Mouse (Mus musculus): ENCODE measurements at regions not wholly inside any gene's neighbourhood (a gene's known extent, or its start where the extent isn't known, plus 50 kb on each side); places are given as distances from the start of the nearest gene placed in this dataset.
A peak's percentile ranks its signal among the peaks of the same experiment; 100 is the strongest.

GRCm38 (mm10) chr14:68246966-68247365 lies 1047.1 kb downstream of the Synb start:
- no peak for DNase-seq (ENCODE audit: low spot score in 2 of 2)

GRCm38 (mm10) chr14:68240146-68240545 lies 1054.0 kb downstream of the Synb start:
- no peak for DNase-seq (ENCODE audit: low spot score in 2 of 2)

- DNase-seq (ENCODE audit: low spot score in 2 of 2): no peak
Observed at GRCm38 (mm10) chr14:68224152-68224551, 1069.9 kb downstream of the Synb start.

- no peak for DNase-seq (ENCODE audit: low spot score in 2 of 2)
Observed at GRCm38 (mm10) chr14:68219025-68219595, 1075.0 kb downstream of the Synb start.

- DNase-seq (ENCODE audit: low spot score in 2 of 2): no peak
Observed at GRCm38 (mm10) chr14:68218471-68218870, 1075.6 kb downstream of the Synb start.

GRCm38 (mm10) chr14:68217986-68218385 lies 1076.1 kb downstream of the Synb start:
- no peak for DNase-seq (ENCODE audit: low spot score in 2 of 2)

- no peak for DNase-seq (ENCODE audit: low spot score in 2 of 2)
Observed at GRCm38 (mm10) chr14:68213879-68214278, 1080.2 kb downstream of the Synb start.

- no peak for DNase-seq (ENCODE audit: low spot score in 2 of 2)
Observed at GRCm38 (mm10) chr14:68198802-68199201, 1095.3 kb downstream of the Synb start.

- DNase-seq (ENCODE audit: low spot score in 2 of 2): peak in 1 of 2 experiments; percentile 9
Observed at GRCm38 (mm10) chr14:68197470-68197800, 1096.7 kb downstream of the Synb start.

- DNase-seq (ENCODE audit: low spot score in 2 of 2): no peak
Observed at GRCm38 (mm10) chr14:68196762-68197469, 1097.2 kb downstream of the Synb start.

GRCm38 (mm10) chr14:68196201-68196600 lies 1097.9 kb downstream of the Synb start:
- DNase-seq (ENCODE audit: low spot score in 2 of 2): no peak

GRCm38 (mm10) chr14:68189876-68190275 lies 1104.2 kb downstream of the Synb start:
- DNase-seq (ENCODE audit: low spot score in 2 of 2): no peak

- no peak for DNase-seq (ENCODE audit: low spot score in 2 of 2)
Observed at GRCm38 (mm10) chr14:68188325-68188724, 1105.8 kb downstream of the Synb start.

- DNase-seq (ENCODE audit: low spot score in 2 of 2): no peak
Observed at GRCm38 (mm10) chr14:68182606-68183005, 1111.5 kb downstream of the Synb start.

GRCm38 (mm10) chr14:68181168-68181567 lies 1112.9 kb downstream of the Synb start:
- no peak for DNase-seq (ENCODE audit: low spot score in 2 of 2)
